Mouse (Mus musculus): ENCODE measurements at regions not wholly inside any gene's neighbourhood (a gene's known extent, or its start where the extent isn't known, plus 50 kb on each side); places are given as distances from the start of the nearest gene placed in this dataset.
A peak's percentile ranks its signal among the peaks of the same experiment; 100 is the strongest.

- H3K36me3 ChIP-seq (ENCODE audit: insufficient read depth, low read length), result no peaks in the 10 kb centered on the region
- no peaks in the 10 kb centered on the region for H3K4me1 ChIP-seq (replicated peaks; ENCODE audit: insufficient read depth, low read length)
- DNase-seq (ENCODE audit: low spot score), result no peak
- no peak overlapping the region for H3K4me2 ChIP-seq (ENCODE audit: low read length)
- no peaks in the 10 kb centered on the region for H3K9me3 ChIP-seq (replicated peaks; ENCODE audit: low read length)
- TF ChIP-seq CTCF (IDR thresholded peaks at IDR 0.05; ENCODE audit: low read depth), result no peak
- ATAC-seq (replicated peaks; ENCODE audit: low FRiP score, low read depth), result no peak
- no peak overlapping the region for H3K9ac ChIP-seq (ENCODE audit: low read depth, low read length)
- H3K4me3 ChIP-seq (replicated peaks; ENCODE audit: low read depth, low read length), result no peak overlapping the region
- no peak overlapping the region for H3K27ac ChIP-seq
- no peaks in the 10 kb centered on the region for H3K27me3 ChIP-seq (ENCODE audit: insufficient read depth, low read length)
- WGBS, result 47% methylated on average over 2 of the region's 2 CpGs
These were observed 282.1 kb upstream of the Rasa1 start for GRCm38 (mm10) chr13:85570886-85571527.

- no peaks in the 10 kb centered on the region for H3K9me3 ChIP-seq (replicated peaks; ENCODE audit: low read length)
- H3K9ac ChIP-seq (ENCODE audit: low read depth, low read length), result no peak overlapping the region
- no peak for DNase-seq (ENCODE audit: low spot score)
- WGBS, result 67% methylated on average over 2 of the region's 2 CpGs
- TF ChIP-seq CTCF (IDR thresholded peaks at IDR 0.05; ENCODE audit: low read depth), result no peak
- H3K27ac ChIP-seq, result no peak overlapping the region
- no peak overlapping the region for H3K4me2 ChIP-seq (ENCODE audit: low read length)
- no peak overlapping the region for H3K4me3 ChIP-seq (replicated peaks; ENCODE audit: low read depth, low read length)
- H3K36me3 ChIP-seq (ENCODE audit: insufficient read depth, low read length), result no peaks in the 10 kb centered on the region
- no peaks in the 10 kb centered on the region for H3K27me3 ChIP-seq (ENCODE audit: insufficient read depth, low read length)
- no peaks in the 10 kb centered on the region for H3K4me1 ChIP-seq (replicated peaks; ENCODE audit: insufficient read depth, low read length)
- ATAC-seq (replicated peaks; ENCODE audit: low FRiP score, low read depth), result no peak
These were observed 268.9 kb upstream of the Rasa1 start for GRCm38 (mm10) chr13:85557821-85558220.

GRCm38 (mm10) chr13:85556101-85556853, 267.3 kb upstream of the Rasa1 start:
- no peaks in the 10 kb centered on the region for H3K27me3 ChIP-seq (ENCODE audit: insufficient read depth, low read length)
- H3K9ac ChIP-seq (ENCODE audit: low read depth, low read length), result no peak overlapping the region
- TF ChIP-seq CTCF (IDR thresholded peaks at IDR 0.05; ENCODE audit: low read depth), result peak; percentile 64
- 15% methylated on average over 5 of the region's 5 CpGs for WGBS
- no peak overlapping the region for H3K4me2 ChIP-seq (ENCODE audit: low read length)
- no peak for ATAC-seq (replicated peaks; ENCODE audit: low FRiP score, low read depth)
- no peaks in the 10 kb centered on the region for H3K9me3 ChIP-seq (replicated peaks; ENCODE audit: low read length)
- DNase-seq (ENCODE audit: low spot score), result peak; percentile 72
- no peaks in the 10 kb centered on the region for H3K36me3 ChIP-seq (ENCODE audit: insufficient read depth, low read length)
- no peak overlapping the region for H3K27ac ChIP-seq
- H3K4me1 ChIP-seq (replicated peaks; ENCODE audit: insufficient read depth, low read length), result no peaks in the 10 kb centered on the region
- no peak overlapping the region for H3K4me3 ChIP-seq (replicated peaks; ENCODE audit: low read depth, low read length)

- TF ChIP-seq CTCF (IDR thresholded peaks at IDR 0.05; ENCODE audit: low read depth), result no peak
- Histone ChIP-seq H3K9me3 (replicated peaks; ENCODE audit: low read length) (no peaks in the 10 kb centered on the region), H3K4me2 (ENCODE audit: low read length) (no peak overlapping the region), H3K27me3 (ENCODE audit: insufficient read depth, low read length) (no peaks in the 10 kb centered on the region), H3K27ac (no peak overlapping the region), H3K4me3 (replicated peaks; ENCODE audit: low read depth, low read length) (no peak overlapping the region), H3K4me1 (replicated peaks; ENCODE audit: insufficient read depth, low read length) (no peaks in the 10 kb centered on the region), H3K9ac (ENCODE audit: low read depth, low read length) (no peak overlapping the region), H3K36me3 (ENCODE audit: insufficient read depth, low read length) (no peaks in the 10 kb centered on the region)
- 60% methylated on average over 3 of the region's 3 CpGs for WGBS
- no peak for DNase-seq (ENCODE audit: low spot score)
- ATAC-seq (replicated peaks; ENCODE audit: low FRiP score, low read depth), result no peak
These were observed 264.1 kb upstream of the Rasa1 start for GRCm38 (mm10) chr13:85553072-85553471.

GRCm38 (mm10) chr13:85509671-85510070, 220.7 kb upstream of the Rasa1 start:
- no peak overlapping the region for H3K4me3 ChIP-seq (replicated peaks; ENCODE audit: low read depth, low read length)
- H3K27me3 ChIP-seq (ENCODE audit: insufficient read depth, low read length), result no peaks in the 10 kb centered on the region
- H3K27ac ChIP-seq, result no peak overlapping the region
- H3K4me2 ChIP-seq (ENCODE audit: low read length), result no peak overlapping the region
- no peaks in the 10 kb centered on the region for H3K4me1 ChIP-seq (replicated peaks; ENCODE audit: insufficient read depth, low read length)
- no peak for ATAC-seq (replicated peaks; ENCODE audit: low FRiP score, low read depth)
- peak; percentile 25 for DNase-seq (ENCODE audit: low spot score)
- no peaks in the 10 kb centered on the region for H3K36me3 ChIP-seq (ENCODE audit: insufficient read depth, low read length)
- no peak for TF ChIP-seq CTCF (IDR thresholded peaks at IDR 0.05; ENCODE audit: low read depth)
- no peak overlapping the region for H3K9ac ChIP-seq (ENCODE audit: low read depth, low read length)
- WGBS, result 12% methylated on average over 1 of the region's 1 CpGs
- H3K9me3 ChIP-seq (replicated peaks; ENCODE audit: low read length), result no peaks in the 10 kb centered on the region

GRCm38 (mm10) chr13:85508552-85508951, 219.6 kb upstream of the Rasa1 start:
- Histone ChIP-seq H3K9me3 (replicated peaks; ENCODE audit: low read length) (no peaks in the 10 kb centered on the region), H3K4me3 (replicated peaks; ENCODE audit: low read depth, low read length) (no peak overlapping the region), H3K27ac (no peak overlapping the region), H3K36me3 (ENCODE audit: insufficient read depth, low read length) (no peaks in the 10 kb centered on the region), H3K27me3 (ENCODE audit: insufficient read depth, low read length) (no peaks in the 10 kb centered on the region), H3K4me1 (replicated peaks; ENCODE audit: insufficient read depth, low read length) (0 out of 2 replicates have a peak, but pooled peaks cover 3% of the 10 kb centered on the region), H3K9ac (ENCODE audit: low read depth, low read length) (no peak overlapping the region), H3K4me2 (ENCODE audit: low read length) (no peak overlapping the region)
- DNase-seq (ENCODE audit: low spot score) (no peak), ATAC-seq (replicated peaks; ENCODE audit: low FRiP score, low read depth) (no peak)
- no peak for TF ChIP-seq CTCF (IDR thresholded peaks at IDR 0.05; ENCODE audit: low read depth)
- 97% methylated on average over 1 of the region's 1 CpGs for WGBS
